Mouse (Mus musculus) adrenal gland, adult (tissue): ENCODE data around the gene Gar1.

Experiments
- DNase-seq, 2 experiments: peaks; one replicate each; pipeline ENCODE4 v3.0.0; 2022 to 2023; ENCODE audit warnings: low spot score in 1 of 2; ENCODE audit not compliant: inconsistent age in 2 of 2

Gene Gar1

GRCm38 (mm10) chr3:129820847-129821246 is 10.3 kb downstream of the Gar1 start:
- DNase-seq = no peak

DNA sequence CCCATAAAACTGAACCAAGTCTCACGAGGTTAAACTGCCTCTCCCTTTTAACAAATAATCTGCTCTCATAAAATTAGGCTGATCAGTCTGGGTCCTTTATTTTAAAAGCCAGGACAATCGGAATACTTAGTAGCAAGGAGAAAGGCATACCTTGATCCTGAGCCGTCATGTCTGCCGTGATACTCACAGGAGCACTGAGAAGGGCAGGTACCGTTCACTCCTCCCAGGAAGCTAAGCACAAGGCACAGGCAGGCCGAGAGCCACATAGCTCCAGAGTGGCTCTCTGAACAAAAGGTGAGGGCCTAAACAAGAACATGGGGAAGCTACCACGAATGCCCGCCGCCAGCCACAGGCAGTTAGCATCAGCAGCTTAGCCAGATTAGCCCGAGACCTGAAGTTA is 27.4 kb downstream of the Gar1 start, which contains the start of gene Lrit3:
Lrit3 (minus strand) TSS at position 266 of the 400 bp plus-strand sequence.
- no peak for DNase-seq

DNA sequence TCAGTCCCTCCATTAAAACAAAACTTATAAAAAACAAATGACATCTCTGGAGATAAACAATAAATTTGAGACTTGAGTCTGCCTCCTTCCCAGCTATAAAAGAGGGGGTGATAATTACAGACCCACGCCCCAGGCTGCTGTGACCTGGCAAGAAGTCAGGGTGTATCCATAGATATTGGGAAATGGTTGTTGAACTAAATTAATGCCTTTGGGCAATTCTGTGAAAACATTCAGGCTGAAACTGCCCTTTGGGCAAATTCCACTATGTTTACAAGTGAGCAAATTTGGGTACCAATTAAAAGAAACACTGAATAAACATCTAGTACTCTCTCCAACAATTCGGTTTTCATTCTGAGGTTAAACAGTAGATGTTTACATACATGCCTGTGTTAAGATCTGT is 32.2 kb downstream of the Gar1 start:
- no peak for DNase-seq

- DNase-seq = no peak
Measured at GRCm38 (mm10) chr3:129798551-129798950, 32.6 kb downstream of the Gar1 start.

DNA sequence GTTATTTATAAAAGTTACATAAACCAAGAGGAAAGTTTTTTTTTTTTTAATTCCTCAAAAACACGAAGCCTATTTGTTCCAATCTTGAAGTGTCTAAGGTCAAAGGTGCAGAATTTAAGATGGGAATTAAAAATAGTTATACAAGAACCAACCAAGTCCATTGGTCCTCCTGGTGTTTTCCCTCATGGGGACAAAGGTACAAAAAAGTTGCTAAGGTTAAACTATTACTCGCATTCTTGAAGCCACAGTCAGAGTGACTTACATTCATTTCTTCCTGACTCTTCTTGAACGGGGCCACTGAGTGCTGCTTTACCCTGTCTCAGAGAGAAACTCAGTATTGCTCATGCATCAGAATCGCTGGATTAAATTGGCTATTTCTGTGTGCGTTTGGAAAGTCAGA is 33.9 kb downstream of the Gar1 start:
- DNase-seq = no peak

- no peak for DNase-seq
Measured at GRCm38 (mm10) chr3:129793801-129794200, 37.4 kb downstream of the Gar1 start.

- no peak for DNase-seq
Measured at GRCm38 (mm10) chr3:129782746-129783145, 48.5 kb downstream of the Gar1 start.

- no peak for DNase-seq
Measured at GRCm38 (mm10) chr3:129781435-129781834, 49.8 kb downstream of the Gar1 start.
